Mouse (Mus musculus) neural tube, embryonic 15.5 days (tissue): ENCODE data around the gene Hist2h2aa1. TPM values are rescaled to one million over a fixed set of nuclear protein-coding genes. Genes with fewer than 3 reads are reported as not detected.
"Not testable (repeated sequence)": the region's sequence is repeated elsewhere in the genome, so short reads cannot be mapped to it uniquely, and the experiment has no call there.

Experiments used
- ATAC-seq: fragments of 200-750 bp; cut with Nextera tagmentation; 2 replicates; pipeline ENCODE4 v1.8.0; 2017; ENCODE audit warnings: mild to moderate bottlenecking, moderate TSS enrichment, moderate library complexity; ENCODE audit not compliant: low FRiP score
- H3K27ac ChIP-seq: fragments of 300-500 bp; sonication (generic); replicated peaks from 2 replicates; pipeline ENCODE4 v1.5.1; 2015; ENCODE audit warnings: mild to moderate bottlenecking, inconsistent platforms
- H3K27me3 ChIP-seq: fragments of 300-500 bp; sonication (generic); replicated peaks from 2 replicates; pipeline ENCODE4 v1.6.1; 2015; ENCODE audit warnings: inconsistent platforms
- H3K36me3 ChIP-seq: fragments of 300-500 bp; sonication (generic); 2 replicates; pipeline ENCODE4 v1.6.1; 2015; ENCODE audit warnings: inconsistent platforms
- H3K4me1 ChIP-seq: fragments of 300-500 bp; sonication (generic); 2 replicates; pipeline ENCODE4 v1.6.1; 2015; ENCODE audit warnings: inconsistent platforms
- H3K4me2 ChIP-seq: fragments of 300-500 bp; sonication (generic); 2 replicates; pipeline ENCODE4 v1.6.1; 2015; ENCODE audit warnings: inconsistent platforms, mild to moderate bottlenecking, moderate library complexity
- H3K4me3 ChIP-seq: fragments of 300-500 bp; sonication (generic); replicated peaks from 2 replicates; pipeline ENCODE4 v1.5.1; 2015; ENCODE audit warnings: mild to moderate bottlenecking, inconsistent platforms
- H3K9ac ChIP-seq: fragments of 300-500 bp; sonication (generic); replicated peaks from 2 replicates; pipeline ENCODE4 v1.6.1; 2015; ENCODE audit warnings: mild to moderate bottlenecking, inconsistent platforms
- H3K9me3 ChIP-seq: fragments of 300-500 bp; sonication (generic); replicated peaks from 2 replicates; pipeline ENCODE4 v1.6.1; 2016; ENCODE audit warnings: inconsistent platforms
- WGBS: fragments of 180-500 bp; shearing (Covaris S2); methylation state at CpG from one replicate; pipeline ENCODE4 v1.1.7; 2015; ENCODE audit warnings: mixed read lengths; 5-methylcytosine and 5-hydroxymethylcytosine counted together
- polyA plus RNA-seq: library from polyadenylated mRNA; unstranded; fragments of >200 nt; fragmentation: Nextera tagmentation; extraction: Ambion mirVana; gene quantifications from 2 replicates; pipeline ENCODE4 v1.2.1, GENCODE M21; 2015

Hist2h2aa1 gene
- polyA plus RNA-seq, 1 experiment from 2014 or later, result 14.3 TPM

DNA sequence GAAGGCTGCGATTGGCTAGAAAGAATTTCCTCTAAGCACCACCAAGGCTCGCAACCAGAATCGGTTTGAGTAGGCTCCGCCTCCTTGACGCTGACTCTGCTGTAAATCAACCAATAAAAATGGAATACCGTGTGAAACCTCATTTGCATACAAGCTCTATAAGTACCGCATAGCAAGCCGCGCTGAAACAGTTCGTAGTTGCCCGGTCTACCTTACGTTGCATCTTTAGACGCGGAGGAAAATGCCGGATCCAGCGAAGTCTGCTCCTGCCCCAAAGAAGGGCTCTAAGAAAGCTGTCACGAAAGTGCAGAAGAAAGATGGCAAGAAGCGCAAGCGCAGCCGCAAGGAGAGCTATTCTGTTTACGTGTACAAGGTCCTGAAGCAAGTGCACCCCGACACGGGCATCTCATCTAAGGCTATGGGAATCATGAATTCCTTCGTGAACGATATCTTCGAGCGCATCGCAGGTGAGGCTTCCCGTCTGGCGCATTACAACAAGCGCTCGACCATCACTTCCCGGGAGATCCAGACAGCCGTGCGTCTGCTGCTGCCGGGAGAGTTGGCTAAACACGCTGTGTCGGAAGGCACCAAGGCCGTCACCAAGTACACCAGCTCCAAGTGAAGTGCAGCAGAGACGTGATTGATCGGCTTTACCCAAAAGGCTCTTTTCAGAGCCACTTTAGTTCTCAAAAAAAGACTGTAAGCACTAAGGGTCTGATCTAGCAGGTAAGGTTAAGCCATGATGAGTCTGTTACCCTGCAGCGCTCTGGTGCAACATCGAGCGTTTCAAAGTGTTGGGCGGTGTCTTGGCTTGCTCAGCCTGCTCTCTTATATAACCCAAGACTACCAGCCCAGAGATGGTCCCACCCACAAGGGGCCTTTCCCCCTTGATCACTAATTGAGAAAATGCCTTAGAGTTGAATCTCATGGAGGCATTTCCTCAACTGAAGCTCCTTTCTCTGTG, 24.5 kb downstream of the Hist2h2aa1 start, which contains the start of gene Hist2h2bb:
TSS of gene Hist2h2bb (plus strand) at position 242 of the 964 bp plus-strand sequence.
- peaks cover 12% of the 10 kb centered on the region for H3K4me1 ChIP-seq

GRCm38 (mm10) chr3:96273591-96274465, 28.5 kb downstream of the Hist2h2aa1 start:
- Histone ChIP-seq H3K9me3 (no peaks in the 10 kb centered on the region), H3K36me3 (no peaks in the 10 kb centered on the region), H3K4me1 (peaks cover 8% of the 10 kb centered on the region), H3K27ac (no peak overlapping the region), H3K4me2 (no peak overlapping the region), H3K27me3 (no peaks in the 10 kb centered on the region), H3K4me3 (no peak overlapping the region), H3K9ac (no peak overlapping the region)
- ATAC-seq, result no peak
- WGBS, result 90% methylated on average over 17 of the region's 17 CpGs

More for the DNA sequence above, 24.5 kb downstream of the Hist2h2aa1 start, which contains the start of gene Hist2h2bb:
- Histone ChIP-seq H3K9ac (peak within 1 kb of the TSS; percentile 77), H3K36me3 (no peaks in the 10 kb centered on the region), H3K4me3 (peak within 1 kb of the TSS; percentile 53), H3K4me2 (peak within 1 kb of the TSS; percentile 84), H3K9me3 (no peaks in the 10 kb centered on the region), H3K27ac (peak within 1 kb of the TSS; percentile 96), H3K27me3 (no peaks in the 10 kb centered on the region)
- under 1% methylated on average over 45 of the region's 45 CpGs for WGBS
- ATAC-seq, result peak; percentile 96

GRCm38 (mm10) chr3:96277428-96277799, 32.1 kb downstream of the Hist2h2aa1 start:
- Histone ChIP-seq H3K4me3 (peak overlapping the region; percentile 56), H3K4me1 (peaks cover 5% of the 10 kb centered on the region), H3K4me2 (peak overlapping the region; percentile 68), H3K36me3 (no peaks in the 10 kb centered on the region), H3K27me3 (peaks cover 10% of the 10 kb centered on the region; the same call in 1 of the 2 replicates), H3K9me3 (no peaks in the 10 kb centered on the region), H3K9ac (peak overlapping the region; percentile 56), H3K27ac (peak overlapping the region; percentile 71; the same call in 1 of the 2 replicates)
- ATAC-seq, result peak; percentile 34
- WGBS, result 17% methylated on average over 8 of the region's 8 CpGs

GRCm38 (mm10) chr3:96277800-96278624, 32.7 kb downstream of the Hist2h2aa1 start:
- peak overlapping the region; percentile 56 for H3K4me3 ChIP-seq
- H3K4me2 ChIP-seq, result peak overlapping the region; percentile 68
- no peaks in the 10 kb centered on the region for H3K36me3 ChIP-seq
- ATAC-seq, result peak; percentile 98
- peak overlapping the region; percentile 94 for H3K27ac ChIP-seq
- WGBS, result under 1% methylated on average over 49 of the region's 49 CpGs
- H3K4me1 ChIP-seq, result peaks cover 5% of the 10 kb centered on the region
- peak overlapping the region; percentile 56 for H3K9ac ChIP-seq
- no peaks in the 10 kb centered on the region for H3K9me3 ChIP-seq
- H3K27me3 ChIP-seq, result peaks cover 13% of the 10 kb centered on the region

- peaks cover 32% of the 10 kb centered on the region for H3K27me3 ChIP-seq
- no peak for ATAC-seq
- H3K36me3 ChIP-seq, result no peaks in the 10 kb centered on the region
- no peak overlapping the region for H3K4me3 ChIP-seq
- no peak overlapping the region for H3K27ac ChIP-seq
- 60% methylated on average over 6 of the region's 6 CpGs for WGBS
- H3K9ac ChIP-seq, result no peak overlapping the region
- H3K9me3 ChIP-seq, result no peaks in the 10 kb centered on the region
- H3K4me2 ChIP-seq, result no peak overlapping the region
- H3K4me1 ChIP-seq, result peaks cover 5% of the 10 kb centered on the region
Observed at GRCm38 (mm10) chr3:96280660-96281059, 35.4 kb downstream of the Hist2h2aa1 start.

DNA sequence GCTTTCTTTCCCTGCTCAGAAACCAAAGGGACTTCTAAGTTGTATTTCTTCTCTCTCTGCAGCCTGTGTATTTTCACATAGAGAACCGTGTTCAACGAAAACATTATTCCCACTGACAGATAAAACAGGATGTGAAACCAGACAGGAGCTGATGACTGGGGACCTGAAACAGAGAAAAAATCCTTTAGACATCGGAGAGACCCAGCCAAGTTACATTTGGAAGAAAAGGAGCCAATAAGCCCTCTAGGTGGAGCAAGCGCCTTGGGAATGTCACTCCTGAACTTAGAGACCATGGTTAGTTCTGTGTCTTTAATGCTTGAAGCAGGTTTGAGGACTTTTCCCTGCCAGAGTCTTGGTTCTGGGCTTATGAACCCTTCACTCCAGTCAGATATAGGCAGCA, 39.2 kb downstream of the Hist2h2aa1 start:
- H3K4me2 ChIP-seq, result peak overlapping the region; percentile 6; the same call in 1 of the 2 replicates
- no peak overlapping the region for H3K9ac ChIP-seq
- 24% methylated on average over 4 of the region's 4 CpGs for WGBS
- H3K36me3 ChIP-seq, result no peaks in the 10 kb centered on the region
- ATAC-seq, result no peak
- H3K27ac ChIP-seq, result no peak overlapping the region
- H3K4me3 ChIP-seq, result no peak overlapping the region
- no peaks in the 10 kb centered on the region for H3K4me1 ChIP-seq
- peaks cover 32% of the 10 kb centered on the region for H3K27me3 ChIP-seq
- no peaks in the 10 kb centered on the region for H3K9me3 ChIP-seq

- ATAC-seq, H3K9me3 ChIP-seq, H3K36me3 ChIP-seq, H3K4me1 ChIP-seq, H3K27ac ChIP-seq, H3K4me2 ChIP-seq, H3K9ac ChIP-seq, H3K4me3 ChIP-seq: not testable (repeated sequence)
- peaks cover 22% of the 10 kb centered on the region for H3K27me3 ChIP-seq
- WGBS, result 94% methylated on average over 11 of the region's 11 CpGs
Observed at GRCm38 (mm10) chr3:96287334-96287733, 42.0 kb downstream of the Hist2h2aa1 start.

DNA sequence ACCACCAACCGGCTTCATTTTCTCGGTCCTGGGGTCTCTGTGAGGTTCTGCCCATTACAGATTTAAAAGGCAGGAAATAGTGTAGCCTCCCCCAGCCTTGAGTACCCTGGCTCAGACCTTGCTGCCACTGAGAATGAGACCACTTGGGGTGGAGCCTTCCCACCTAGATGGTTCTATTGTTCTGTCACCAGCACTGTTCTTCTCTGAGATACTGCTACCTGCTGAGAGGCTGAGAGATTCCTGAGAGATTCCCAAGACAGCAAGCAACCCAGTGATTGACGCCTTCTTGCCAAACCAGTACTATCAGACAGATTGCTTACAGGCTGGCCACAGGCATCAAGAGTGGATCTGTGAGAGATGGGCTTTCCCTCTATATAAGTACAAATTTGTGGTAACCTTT, 43.9 kb downstream of the Hist2h2aa1 start:
- Histone ChIP-seq H3K4me1 (no peaks in the 10 kb centered on the region), H3K4me2 (no peak overlapping the region), H3K4me3 (no peak overlapping the region), H3K9ac (no peak overlapping the region), H3K27ac (no peak overlapping the region), H3K27me3 (0 out of 2 replicates have a peak, but pooled peaks cover 7% of the 10 kb centered on the region), H3K9me3 (no peaks in the 10 kb centered on the region), H3K36me3 (no peaks in the 10 kb centered on the region)
- 83% methylated on average over 3 of the region's 3 CpGs for WGBS
- no peak for ATAC-seq

GRCm38 (mm10) chr3:96290727-96291126, 45.4 kb downstream of the Hist2h2aa1 start:
- not testable (repeated sequence) for H3K9me3 ChIP-seq, H3K36me3 ChIP-seq, H3K9ac ChIP-seq, H3K27ac ChIP-seq, H3K4me3 ChIP-seq, H3K27me3 ChIP-seq, ATAC-seq, H3K4me2 ChIP-seq, H3K4me1 ChIP-seq
- WGBS, result 97% methylated on average over 3 of the region's 3 CpGs

DNA sequence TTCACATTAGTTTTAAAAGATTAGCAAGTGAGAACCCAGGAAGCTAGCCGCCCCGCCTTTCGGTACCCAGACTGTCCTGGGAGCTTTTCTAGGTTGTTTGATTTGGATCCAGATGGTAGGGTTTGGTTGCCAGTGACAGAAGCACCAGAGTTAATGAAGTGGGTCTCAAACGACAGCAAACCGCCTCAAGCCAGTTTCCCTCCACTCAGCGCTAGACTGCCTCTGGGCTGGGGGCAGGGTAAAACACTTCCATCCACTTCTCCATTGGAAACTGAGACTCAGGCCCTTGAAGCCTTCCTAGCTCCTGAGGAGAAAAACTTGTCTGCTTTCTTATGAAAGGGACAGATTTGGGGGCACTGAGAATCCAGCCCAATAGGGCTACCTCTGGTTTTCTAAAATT, 47.3 kb downstream of the Hist2h2aa1 start:
- H3K9ac ChIP-seq, result no peak overlapping the region
- no peaks in the 10 kb centered on the region for H3K36me3 ChIP-seq
- no peak overlapping the region for H3K4me2 ChIP-seq
- no peaks in the 10 kb centered on the region for H3K27me3 ChIP-seq
- H3K4me1 ChIP-seq, result no peaks in the 10 kb centered on the region
- WGBS, result 63% methylated on average over 6 of the region's 6 CpGs
- H3K4me3 ChIP-seq, result no peak overlapping the region
- H3K9me3 ChIP-seq, result no peaks in the 10 kb centered on the region
- H3K27ac ChIP-seq, result no peak overlapping the region
- ATAC-seq, result no peak

DNA sequence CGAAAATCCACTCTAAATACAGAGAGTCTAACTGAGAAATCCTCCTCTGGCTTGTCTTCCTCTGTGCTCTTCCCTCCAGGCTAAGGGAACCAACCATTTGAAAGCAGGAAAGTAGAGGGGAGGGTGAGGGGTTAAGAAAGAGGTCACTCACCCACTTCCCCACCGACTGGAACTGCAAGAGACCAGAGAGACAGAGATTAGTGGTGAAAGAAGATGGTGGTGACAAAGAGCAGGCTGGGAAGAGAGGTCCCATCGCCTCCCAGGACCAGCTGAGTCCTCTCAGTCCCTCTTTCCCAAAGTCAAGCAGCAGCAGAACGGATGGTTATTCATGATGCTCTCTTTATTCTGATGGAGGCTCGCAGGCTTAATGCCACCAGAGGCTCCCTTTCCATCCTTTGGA, 48.1 kb downstream of the Hist2h2aa1 start:
- Histone ChIP-seq H3K9ac (no peak overlapping the region), H3K9me3 (no peaks in the 10 kb centered on the region), H3K4me2 (no peak overlapping the region), H3K4me3 (no peak overlapping the region), H3K27me3 (no peaks in the 10 kb centered on the region), H3K27ac (no peak overlapping the region), H3K36me3 (no peaks in the 10 kb centered on the region), H3K4me1 (no peaks in the 10 kb centered on the region)
- ATAC-seq, result no peak
- 57% methylated on average over 5 of the region's 5 CpGs for WGBS
